Mouse (Mus musculus) midbrain, embryonic 11.5 days (tissue): ENCODE measurements around the gene Celf2. TPM values are rescaled to one million over a fixed set of nuclear protein-coding genes. Genes with fewer than 3 reads are reported as not detected.

Experiments
- ATAC-seq: fragments of 200-750 bp; cut with Nextera tagmentation; 2 replicates; pipeline ENCODE4 v1.8.0; 2017; ENCODE audit warnings: moderate TSS enrichment, moderate library complexity; ENCODE audit not compliant: low FRiP score
- DNase-seq: peaks from one replicate; pipeline ENCODE4 v3.0.0; 2015; ENCODE audit warnings: low spot score; ENCODE audit errors: missing footprints
- H3K27ac ChIP-seq: fragments of 300-500 bp; sonication (generic); 2 replicates; pipeline ENCODE4 v1.5.1; 2014; ENCODE audit warnings: low read depth, low read length
- H3K27me3 ChIP-seq: fragments of 300-500 bp; sonication (generic); 2 replicates; pipeline ENCODE4 v1.6.1; 2014; ENCODE audit warnings: mild to moderate bottlenecking, low read length, moderate library complexity, mixed read lengths; ENCODE audit not compliant: control insufficient read depth, insufficient read depth
- H3K36me3 ChIP-seq: fragments of 300-500 bp; sonication (generic); 2 replicates; pipeline ENCODE4 v1.6.1; 2014; ENCODE audit warnings: mild to moderate bottlenecking, low read length, moderate library complexity, mixed read lengths; ENCODE audit not compliant: control insufficient read depth, insufficient read depth
- H3K4me1 ChIP-seq: fragments of 300-500 bp; sonication (generic); 2 replicates; pipeline ENCODE4 v1.6.1; 2014; ENCODE audit warnings: low read length; ENCODE audit not compliant: control insufficient read depth, insufficient read depth
- H3K4me2 ChIP-seq: fragments of 300-500 bp; sonication (generic); 2 replicates; pipeline ENCODE4 v1.6.1; 2014; ENCODE audit warnings: mild to moderate bottlenecking, moderate library complexity
- H3K4me3 ChIP-seq: fragments of 300-500 bp; sonication (generic); 2 replicates; pipeline ENCODE4 v1.5.1; 2014; ENCODE audit warnings: low read depth, low read length
- H3K9ac ChIP-seq: fragments of 300-500 bp; sonication (generic); 2 replicates; pipeline ENCODE4 v1.6.1; 2014; ENCODE audit warnings: low read length
- H3K9me3 ChIP-seq: fragments of 300-500 bp; sonication (generic); 2 replicates; pipeline ENCODE4 v1.6.1; 2016; ENCODE audit warnings: low read length; ENCODE audit not compliant: control insufficient read depth
- WGBS: fragments of 180-500 bp; shearing (Covaris S2); extraction: QIAGEN DNeasy Blood & Tissue Kit; methylation state at CpG from one replicate; pipeline ENCODE4 v1.1.7; 2014; 5-methylcytosine and 5-hydroxymethylcytosine counted together
- polyA plus RNA-seq: library from polyadenylated mRNA; unstranded; fragments of >200 nt; fragmentation: Nextera tagmentation; extraction: Ambion mirVana; gene quantifications from 2 replicates; pipeline ENCODE4 v1.2.1, GENCODE M21; 2014

Gene Celf2
- polyA plus RNA-seq, 1 experiment from 2014 or later: 92.7 TPM

DNA sequence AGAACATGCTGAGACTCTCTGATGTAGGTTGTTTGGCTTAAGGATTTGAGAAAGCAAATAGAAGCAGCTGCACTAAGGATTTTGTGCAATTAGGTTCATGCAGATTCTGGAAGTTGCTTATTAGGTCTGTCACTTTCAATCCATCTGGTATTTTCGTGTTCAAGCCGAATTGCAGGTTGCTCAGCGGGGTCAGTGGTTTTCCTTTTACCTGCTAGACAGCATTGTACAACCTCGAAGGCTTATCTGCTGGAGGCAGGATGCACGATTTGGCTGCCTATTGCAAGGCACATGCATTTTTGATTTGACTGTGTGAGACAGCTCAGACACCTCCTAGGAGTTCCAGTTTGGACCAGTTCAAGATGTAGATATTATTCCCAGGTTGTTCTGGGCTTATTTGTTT lies 149.8 kb downstream of the Celf2 start:
- WGBS: 65% methylated on average over 5 of the region's 5 CpGs
- no peak overlapping the region for H3K4me2 ChIP-seq

GRCm38 (mm10) chr2:7358816-7359215 lies 150.5 kb downstream of the Celf2 start:
- H3K36me3 ChIP-seq: no peaks in the 10 kb centered on the region
- no peak overlapping the region for H3K4me2 ChIP-seq
- H3K9me3 ChIP-seq: no peaks in the 10 kb centered on the region
- H3K4me1 ChIP-seq: no peaks in the 10 kb centered on the region
- 71% methylated on average over 3 of the region's 3 CpGs for WGBS
- DNase-seq: no peak
- H3K27me3 ChIP-seq: no peaks in the 10 kb centered on the region
- ATAC-seq: no peak
- H3K9ac ChIP-seq: no peak overlapping the region
- H3K27ac ChIP-seq: no peak overlapping the region
- no peak overlapping the region for H3K4me3 ChIP-seq

More for the DNA sequence above, 149.8 kb downstream of the Celf2 start:
- Histone ChIP-seq H3K9me3 (no peaks in the 10 kb centered on the region), H3K4me3 (no peak overlapping the region), H3K27ac (no peak overlapping the region), H3K36me3 (no peaks in the 10 kb centered on the region), H3K27me3 (no peaks in the 10 kb centered on the region), H3K4me1 (no peaks in the 10 kb centered on the region), H3K9ac (no peak overlapping the region)
- DNase-seq (no peak), ATAC-seq (peak; percentile 42; the same call in 1 of the 2 replicates)

- DNase-seq: no peak
- no peak overlapping the region for H3K4me3 ChIP-seq
- H3K27ac ChIP-seq: no peak overlapping the region
- no peaks in the 10 kb centered on the region for H3K4me1 ChIP-seq
- H3K27me3 ChIP-seq: no peaks in the 10 kb centered on the region
- H3K9ac ChIP-seq: no peak overlapping the region
- H3K4me2 ChIP-seq: no peak overlapping the region
- WGBS: 84% methylated on average over 5 of the region's 5 CpGs
- ATAC-seq: no peak
- no peaks in the 10 kb centered on the region for H3K9me3 ChIP-seq
- no peaks in the 10 kb centered on the region for H3K36me3 ChIP-seq
Measured at GRCm38 (mm10) chr2:7351234-7351633, 158.1 kb downstream of the Celf2 start.

DNA sequence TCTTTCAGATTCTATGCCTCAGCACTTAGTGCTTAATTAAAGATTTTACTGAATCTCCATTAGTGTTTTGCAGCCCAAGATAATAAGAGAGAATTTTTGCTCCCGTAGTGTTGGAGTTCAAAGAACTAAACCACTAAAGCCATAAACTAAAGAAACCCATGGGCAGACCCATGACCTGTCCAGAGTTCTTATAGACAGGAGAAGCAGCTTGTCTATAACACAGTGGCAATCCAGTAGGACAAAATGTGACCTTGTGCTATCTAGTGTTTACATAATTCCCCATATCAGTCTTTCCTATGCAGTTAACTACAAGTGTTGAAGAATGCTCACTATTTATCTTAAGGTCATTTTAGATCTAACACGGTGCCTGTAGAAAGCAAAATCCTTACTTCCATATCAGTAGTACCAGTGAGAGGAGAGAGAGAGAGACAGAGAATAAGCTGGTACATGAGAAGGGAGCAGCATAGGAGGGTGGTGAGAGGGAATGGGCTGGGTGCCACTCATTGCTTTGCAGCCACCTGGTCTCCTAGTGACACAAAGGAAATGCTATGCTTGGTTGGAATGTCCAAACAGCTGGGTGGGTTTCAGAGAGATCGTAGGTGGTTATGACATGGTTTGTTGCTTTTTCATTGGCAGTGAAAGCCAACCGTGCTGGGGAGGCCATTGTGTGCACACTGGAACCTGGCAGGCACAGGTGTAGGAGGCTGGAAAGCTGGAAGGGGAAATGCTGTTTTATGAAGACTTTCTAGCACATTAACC lies 162.5 kb downstream of the Celf2 start:
- no peak overlapping the region for H3K4me3 ChIP-seq
- H3K27me3 ChIP-seq: no peaks in the 10 kb centered on the region
- H3K27ac ChIP-seq: no peak overlapping the region
- no peaks in the 10 kb centered on the region for H3K36me3 ChIP-seq
- no peaks in the 10 kb centered on the region for H3K4me1 ChIP-seq
- no peak overlapping the region for H3K9ac ChIP-seq
- H3K9me3 ChIP-seq: no peaks in the 10 kb centered on the region
- no peak for ATAC-seq
- DNase-seq: no peak
- WGBS: 80% methylated on average over 4 of the region's 4 CpGs
- no peak overlapping the region for H3K4me2 ChIP-seq

- Histone ChIP-seq H3K9ac (no peak overlapping the region), H3K4me2 (no peak overlapping the region), H3K27me3 (no peaks in the 10 kb centered on the region), H3K9me3 (no peaks in the 10 kb centered on the region), H3K4me1 (no peaks in the 10 kb centered on the region), H3K27ac (no peak overlapping the region), H3K4me3 (no peak overlapping the region), H3K36me3 (no peaks in the 10 kb centered on the region)
- 84% methylated on average over 2 of the region's 2 CpGs for WGBS
- ATAC-seq: no peak
- no peak for DNase-seq
Measured at GRCm38 (mm10) chr2:7344951-7345350, 164.4 kb downstream of the Celf2 start.

DNA sequence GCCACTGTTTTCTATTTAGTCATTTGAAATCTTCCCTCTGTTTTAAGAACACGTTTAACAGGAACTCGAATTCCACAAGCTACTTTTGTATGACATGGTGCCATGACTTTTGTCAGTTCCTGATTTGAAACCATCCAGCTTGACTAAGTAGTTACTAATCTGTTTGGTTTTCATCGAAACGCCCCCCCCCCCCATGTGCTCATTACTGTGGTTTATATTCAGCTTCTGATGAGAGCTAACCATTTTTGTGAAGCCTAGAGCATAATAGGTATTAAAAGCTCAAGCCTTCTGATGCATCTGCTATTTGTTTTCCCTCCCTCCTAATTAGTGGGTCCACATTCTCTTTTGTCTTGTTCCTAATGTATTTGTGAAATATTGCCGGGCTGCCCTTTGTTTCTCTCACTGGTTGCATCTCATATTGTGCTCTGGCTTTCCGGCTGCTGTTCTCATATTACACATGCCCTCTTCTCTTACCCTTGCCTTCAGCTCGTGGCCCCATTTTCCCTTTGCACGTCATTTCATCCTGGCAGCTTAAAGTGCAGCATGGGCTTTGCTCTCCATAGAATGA lies 166.4 kb downstream of the Celf2 start:
- Histone ChIP-seq H3K36me3 (no peaks in the 10 kb centered on the region), H3K27ac (no peak overlapping the region), H3K4me2 (no peak overlapping the region), H3K9me3 (no peaks in the 10 kb centered on the region), H3K9ac (no peak overlapping the region), H3K27me3 (no peaks in the 10 kb centered on the region), H3K4me3 (no peak overlapping the region), H3K4me1 (no peaks in the 10 kb centered on the region)
- WGBS: 74% methylated on average over 8 of the region's 8 CpGs
- ATAC-seq: no peak
- DNase-seq: no peak

- WGBS: 80% methylated on average over 2 of the region's 2 CpGs
- H3K27me3 ChIP-seq: no peaks in the 10 kb centered on the region
- H3K4me2 ChIP-seq: no peak overlapping the region
- no peaks in the 10 kb centered on the region for H3K4me1 ChIP-seq
- H3K9me3 ChIP-seq: no peaks in the 10 kb centered on the region
- no peaks in the 10 kb centered on the region for H3K36me3 ChIP-seq
- DNase-seq (no peak), ATAC-seq (no peak)
- no peak overlapping the region for H3K9ac ChIP-seq
- no peak overlapping the region for H3K27ac ChIP-seq
- H3K4me3 ChIP-seq: no peak overlapping the region
Measured at GRCm38 (mm10) chr2:7334846-7335245, 174.5 kb downstream of the Celf2 start.

GRCm38 (mm10) chr2:7328018-7328899 lies 181.1 kb downstream of the Celf2 start:
- H3K27me3 ChIP-seq: no peaks in the 10 kb centered on the region; the same call in 1 of the 2 replicates
- ATAC-seq: no peak
- peak; percentile 47 for DNase-seq

GRCm38 (mm10) chr2:7319760-7320159 lies 189.6 kb downstream of the Celf2 start:
- H3K27ac ChIP-seq: no peak overlapping the region
- peak; percentile 59 for DNase-seq
- no peak overlapping the region for H3K9ac ChIP-seq
- ATAC-seq: 0 out of 2 replicates have a peak, but pooled peaks have one; percentile 24
- H3K36me3 ChIP-seq: no peaks in the 10 kb centered on the region
- H3K4me2 ChIP-seq: no peak overlapping the region
- no peaks in the 10 kb centered on the region for H3K9me3 ChIP-seq
- WGBS: 46% methylated on average over 3 of the region's 3 CpGs
- no peaks in the 10 kb centered on the region for H3K27me3 ChIP-seq
- no peak overlapping the region for H3K4me3 ChIP-seq
- no peaks in the 10 kb centered on the region; the same call in 1 of the 2 replicates for H3K4me1 ChIP-seq

More at GRCm38 (mm10) chr2:7328018-7328899, 181.1 kb downstream of the Celf2 start:
- 75% methylated on average over 8 of the region's 8 CpGs for WGBS
- Histone ChIP-seq H3K36me3 (no peaks in the 10 kb centered on the region), H3K4me3 (no peak overlapping the region), H3K4me1 (no peaks in the 10 kb centered on the region), H3K9ac (no peak overlapping the region), H3K9me3 (no peaks in the 10 kb centered on the region), H3K4me2 (no peak overlapping the region), H3K27ac (no peak overlapping the region)
